Mouse (Mus musculus) midbrain, embryonic 15.5 days (tissue): Measurements from ENCODE around the gene Zfp64. TPM values are rescaled to one million over a fixed set of nuclear protein-coding genes. Genes with fewer than 3 reads are reported as not detected.

Experiments
- ATAC-seq: fragments of 200-750 bp; cut with Nextera tagmentation; replicated peaks from 2 replicates; pipeline ENCODE4 v1.8.0; 2017; ENCODE audit warnings: moderate TSS enrichment
- H3K27ac ChIP-seq: fragments of 300-500 bp; sonication (generic); 2 replicates; pipeline ENCODE4 v1.5.1; 2015; ENCODE audit warnings: mild to moderate bottlenecking, inconsistent platforms
- H3K27me3 ChIP-seq: fragments of 300-500 bp; sonication (generic); replicated peaks from 2 replicates; pipeline ENCODE4 v1.6.1; 2015; ENCODE audit warnings: inconsistent platforms
- H3K36me3 ChIP-seq: fragments of 300-500 bp; sonication (generic); replicated peaks from 2 replicates; pipeline ENCODE4 v1.6.1; 2015; ENCODE audit warnings: inconsistent platforms
- H3K4me1 ChIP-seq: fragments of 300-500 bp; sonication (generic); 2 replicates; pipeline ENCODE4 v1.6.1; 2015; ENCODE audit warnings: inconsistent platforms
- H3K4me2 ChIP-seq: fragments of 300-500 bp; sonication (generic); 2 replicates; pipeline ENCODE4 v1.6.1; 2015; ENCODE audit warnings: inconsistent platforms, mild to moderate bottlenecking, moderate library complexity
- H3K4me3 ChIP-seq: fragments of 300-500 bp; sonication (generic); 2 replicates; pipeline ENCODE4 v1.5.1; 2015; ENCODE audit warnings: mild to moderate bottlenecking, inconsistent platforms
- H3K9ac ChIP-seq: fragments of 300-500 bp; sonication (generic); 2 replicates; pipeline ENCODE4 v1.6.1; 2015; ENCODE audit warnings: mild to moderate bottlenecking, inconsistent platforms
- H3K9me3 ChIP-seq: fragments of 300-500 bp; sonication (generic); 2 replicates; pipeline ENCODE4 v1.6.1; 2016; ENCODE audit warnings: inconsistent platforms
- WGBS: fragments of 180-500 bp; shearing (Covaris S2); methylation state at CpG from one replicate; pipeline ENCODE4 v1.1.7; 2015; ENCODE audit warnings: mixed read lengths; 5-methylcytosine and 5-hydroxymethylcytosine counted together
- polyA plus RNA-seq: library from polyadenylated mRNA; unstranded; fragments of >200 nt; fragmentation: Nextera tagmentation; extraction: Ambion mirVana; gene quantifications from 2 replicates; pipeline ENCODE4 v1.2.1, GENCODE M21; 2015

The Zfp64 gene
- 44.5 and 46.9 TPM in 2 replicates for polyA plus RNA-seq

DNA sequence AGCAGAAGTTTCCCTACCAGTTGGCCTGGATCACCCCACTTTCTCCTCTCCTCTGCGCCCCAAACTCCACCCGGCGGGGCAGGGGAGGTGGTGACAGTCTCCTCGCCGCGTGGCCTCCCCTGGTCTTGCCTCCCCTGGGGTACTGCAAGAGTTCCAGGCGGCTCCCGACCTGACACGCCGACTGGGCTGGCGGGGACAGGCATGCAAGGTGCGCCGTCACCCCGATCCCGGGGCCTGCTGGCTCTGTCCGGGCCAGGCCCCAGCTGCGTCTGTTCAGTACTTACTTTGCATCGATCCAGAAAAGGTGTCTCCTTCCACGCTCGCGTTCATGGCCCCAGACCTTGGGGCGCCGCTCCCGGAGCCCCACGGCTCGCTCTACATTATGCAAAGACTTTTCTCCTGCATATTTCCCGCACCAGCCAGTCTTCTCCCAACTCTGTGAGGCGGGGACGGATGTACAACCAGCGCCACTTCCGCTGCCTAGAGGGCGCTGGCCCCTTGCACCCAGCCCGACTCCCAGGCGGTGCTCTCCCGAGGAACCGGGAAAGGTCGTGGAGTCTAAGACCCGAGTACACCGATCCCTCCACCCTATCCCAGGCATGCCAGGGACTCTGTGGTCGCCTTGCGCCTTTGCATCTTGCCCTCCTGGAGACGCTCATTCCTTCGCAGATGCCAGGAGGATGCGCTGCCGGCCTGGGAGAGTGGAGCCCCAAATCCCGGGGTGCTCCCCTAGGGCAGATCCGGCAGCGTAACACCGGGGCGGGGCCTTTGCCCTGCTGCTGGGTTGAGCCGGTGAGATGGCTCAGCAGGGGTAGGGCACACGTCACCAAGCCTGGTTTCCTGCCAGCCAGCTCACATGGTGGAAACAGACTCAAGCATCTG lies at the start of gene Zfp64:
Gene Zfp64, minus strand, starts transcription at position 753 of the 882 bp plus-strand sequence.
- no peaks in the 10 kb centered on the region for H3K27me3 ChIP-seq
- H3K36me3 ChIP-seq: peaks cover 2% of the 10 kb centered on the region
- peak within 1 kb of the TSS; percentile 88 for H3K4me3 ChIP-seq
- H3K4me2 ChIP-seq: peak within 1 kb of the TSS; percentile 97
- ATAC-seq: peak; percentile 91
- peaks cover 18% of the 10 kb centered on the region for H3K4me1 ChIP-seq
- peak within 1 kb of the TSS; percentile 83 for H3K27ac ChIP-seq
- under 1% methylated on average over 52 of the region's 52 CpGs for WGBS
- H3K9me3 ChIP-seq: no peaks in the 10 kb centered on the region
- peak within 1 kb of the TSS; percentile 88 for H3K9ac ChIP-seq

DNA sequence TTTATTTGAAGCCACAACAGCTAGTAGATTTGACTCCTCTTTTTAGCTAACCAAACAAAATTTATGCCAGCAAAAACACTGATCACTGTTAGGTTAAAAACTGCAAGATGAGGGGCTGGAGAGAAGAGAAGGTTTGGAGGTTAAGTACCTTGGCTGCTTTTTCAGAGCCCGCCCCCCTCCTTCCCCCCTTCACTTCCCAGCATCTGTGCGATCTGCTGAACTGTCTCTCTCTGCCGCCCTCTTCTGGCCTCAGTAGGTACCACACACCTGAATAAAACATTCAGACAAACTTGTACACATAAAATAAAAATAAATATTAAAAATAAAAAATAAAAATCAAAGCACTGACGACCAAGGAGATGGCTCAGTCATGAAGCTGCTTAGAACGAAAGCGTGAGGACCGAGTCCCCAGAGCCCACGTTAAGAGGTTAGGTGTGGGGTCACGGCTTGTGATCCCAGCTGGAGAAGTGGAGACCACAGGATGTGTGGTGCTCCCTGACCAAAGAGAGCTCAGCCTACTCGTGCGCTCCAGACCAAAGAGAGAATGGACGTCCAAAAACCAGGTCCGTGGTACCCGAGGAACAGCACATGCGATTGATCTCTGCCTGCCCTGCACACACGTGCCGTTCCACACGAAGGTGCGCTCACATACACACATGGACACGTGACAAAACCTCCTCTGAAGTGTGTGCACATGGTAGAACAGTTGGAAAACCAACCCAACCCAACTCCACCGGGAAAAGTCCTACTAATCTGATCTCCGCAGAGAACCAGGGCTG lies 37.4 kb upstream of the Zfp64 start:
- no peaks in the 10 kb centered on the region for H3K27me3 ChIP-seq
- H3K9ac ChIP-seq: no peak overlapping the region
- no peaks in the 10 kb centered on the region for H3K9me3 ChIP-seq
- peaks cover 10% of the 10 kb centered on the region for H3K4me1 ChIP-seq
- H3K4me3 ChIP-seq: no peak overlapping the region
- no peak overlapping the region for H3K27ac ChIP-seq
- no peak overlapping the region for H3K4me2 ChIP-seq
- no peaks in the 10 kb centered on the region for H3K36me3 ChIP-seq
- 74% methylated on average over 22 of the region's 22 CpGs for WGBS
- ATAC-seq: no peak

DNA sequence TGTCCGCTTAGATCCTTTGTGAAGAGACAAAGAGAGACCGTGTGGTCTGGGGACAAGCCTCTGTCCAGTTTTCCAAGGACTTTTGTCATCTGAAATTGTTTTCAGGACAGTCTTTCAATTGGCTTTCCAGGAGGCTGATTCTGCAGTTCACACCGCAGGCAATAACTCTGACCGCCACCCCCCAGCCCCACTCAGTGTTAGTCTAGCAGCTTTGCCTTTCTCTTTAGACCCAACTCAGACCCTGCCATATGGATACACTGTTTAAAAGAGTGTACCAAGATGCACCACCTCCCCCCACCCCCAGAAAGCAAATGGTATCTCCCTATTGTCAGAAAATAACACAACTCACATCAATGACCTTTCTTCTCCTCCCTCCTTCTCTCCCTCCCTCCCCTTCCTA lies 35.6 kb upstream of the Zfp64 start:
- no peak overlapping the region for H3K4me2 ChIP-seq
- WGBS: 43% methylated on average over 4 of the region's 4 CpGs

DNA sequence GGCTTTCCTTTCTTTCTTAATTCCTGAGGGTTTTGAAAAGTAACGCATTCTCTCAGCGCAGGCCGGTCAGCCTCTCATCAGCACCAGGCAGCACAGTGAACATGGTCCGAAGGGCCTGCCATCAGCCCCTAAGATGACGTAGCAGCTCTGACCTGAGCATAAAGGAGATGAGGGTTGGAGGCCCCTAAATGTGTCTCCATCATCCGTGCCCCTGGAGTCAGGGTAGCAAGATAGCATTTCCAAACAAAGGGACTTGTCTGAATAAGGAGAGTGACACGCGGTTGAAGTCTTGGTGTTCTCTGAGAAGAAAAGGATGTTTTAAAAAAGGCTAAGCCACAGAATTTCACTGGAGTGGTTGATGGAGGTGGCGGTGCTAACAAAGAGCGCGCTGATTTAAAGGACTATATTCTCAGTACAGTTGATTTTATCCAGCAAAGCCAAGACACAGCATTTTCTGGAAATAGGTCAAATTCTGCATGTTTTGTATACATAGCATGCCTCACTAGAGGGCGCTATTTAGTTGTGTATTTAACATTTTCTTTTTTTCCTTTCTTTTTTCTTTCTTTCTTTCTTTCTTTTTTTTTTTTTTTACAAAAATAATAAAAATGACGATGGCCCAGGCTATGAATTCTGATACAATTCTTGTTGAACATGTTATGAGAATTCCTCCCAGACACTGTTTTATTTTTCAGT lies 34.8 kb upstream of the Zfp64 start:
- Histone ChIP-seq H3K27ac (peak overlapping the region; percentile 47), H3K4me2 (no peak overlapping the region), H3K27me3 (no peaks in the 10 kb centered on the region), H3K9ac (no peak overlapping the region), H3K4me1 (peaks cover 10% of the 10 kb centered on the region), H3K4me3 (no peak overlapping the region), H3K36me3 (no peaks in the 10 kb centered on the region), H3K9me3 (no peaks in the 10 kb centered on the region)
- no peak for ATAC-seq
- WGBS: 52% methylated on average over 13 of the region's 13 CpGs

More for the DNA sequence above, 35.6 kb upstream of the Zfp64 start:
- H3K27me3 ChIP-seq: no peaks in the 10 kb centered on the region
- H3K9me3 ChIP-seq: no peaks in the 10 kb centered on the region
- no peak overlapping the region for H3K4me3 ChIP-seq
- H3K36me3 ChIP-seq: no peaks in the 10 kb centered on the region
- ATAC-seq: no peak
- H3K27ac ChIP-seq: 0 out of 2 replicates have a peak overlapping the region, but pooled peaks have one; percentile 45
- H3K9ac ChIP-seq: no peak overlapping the region
- peaks cover 10% of the 10 kb centered on the region for H3K4me1 ChIP-seq

DNA sequence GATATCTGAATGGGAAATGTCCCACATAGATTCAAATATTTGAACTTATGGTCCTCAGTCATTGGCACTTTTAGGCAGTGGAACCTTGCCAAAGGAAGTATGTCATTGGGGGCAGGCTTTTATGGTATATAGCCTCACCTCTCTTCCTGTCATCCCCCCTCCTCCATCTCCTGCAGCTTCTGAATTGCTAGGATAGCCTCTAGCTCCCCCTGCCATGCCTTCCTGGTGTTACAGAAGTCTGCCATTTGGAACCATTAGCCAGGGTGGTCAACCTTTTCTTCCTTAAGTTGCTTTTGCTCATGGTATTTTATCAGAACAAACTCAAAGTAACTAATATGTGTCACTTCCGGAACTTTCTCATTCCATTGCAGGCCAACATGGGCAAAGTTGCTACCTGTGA lies 32.7 kb upstream of the Zfp64 start:
- Histone ChIP-seq H3K9me3 (no peaks in the 10 kb centered on the region), H3K9ac (no peak overlapping the region), H3K36me3 (no peaks in the 10 kb centered on the region), H3K4me1 (peaks cover 10% of the 10 kb centered on the region), H3K4me2 (no peak overlapping the region), H3K27ac (no peak overlapping the region), H3K27me3 (no peaks in the 10 kb centered on the region), H3K4me3 (no peak overlapping the region)
- 97% methylated on average over 1 of the region's 1 CpGs for WGBS
- ATAC-seq: no peak

DNA sequence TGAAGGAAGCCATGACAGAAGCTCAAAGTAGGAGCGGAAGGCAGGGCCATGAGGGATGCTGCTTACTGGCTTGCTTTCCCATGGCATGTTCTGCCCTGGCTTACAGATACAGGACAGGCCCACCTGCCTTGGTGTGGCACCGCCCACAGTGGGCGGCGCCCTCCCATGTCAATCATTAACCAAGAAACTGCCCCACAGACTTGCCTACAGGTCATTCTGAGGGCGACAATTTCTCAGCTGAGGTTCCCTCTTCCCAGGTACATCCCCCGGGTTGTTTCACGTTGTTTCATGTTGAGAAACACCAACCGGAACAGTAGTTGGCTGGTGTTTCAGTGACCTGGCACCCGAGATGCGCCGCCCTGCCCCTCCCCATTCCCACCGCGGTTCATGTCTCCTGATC lies 32.0 kb upstream of the Zfp64 start:
- 79% methylated on average over 13 of the region's 13 CpGs for WGBS
- H3K4me3 ChIP-seq: no peak overlapping the region
- no peak overlapping the region for H3K27ac ChIP-seq
- no peak overlapping the region for H3K4me2 ChIP-seq
- H3K9ac ChIP-seq: no peak overlapping the region
- H3K36me3 ChIP-seq: no peaks in the 10 kb centered on the region
- no peaks in the 10 kb centered on the region for H3K9me3 ChIP-seq
- H3K4me1 ChIP-seq: peaks cover 10% of the 10 kb centered on the region
- ATAC-seq: no peak
- no peaks in the 10 kb centered on the region for H3K27me3 ChIP-seq

DNA sequence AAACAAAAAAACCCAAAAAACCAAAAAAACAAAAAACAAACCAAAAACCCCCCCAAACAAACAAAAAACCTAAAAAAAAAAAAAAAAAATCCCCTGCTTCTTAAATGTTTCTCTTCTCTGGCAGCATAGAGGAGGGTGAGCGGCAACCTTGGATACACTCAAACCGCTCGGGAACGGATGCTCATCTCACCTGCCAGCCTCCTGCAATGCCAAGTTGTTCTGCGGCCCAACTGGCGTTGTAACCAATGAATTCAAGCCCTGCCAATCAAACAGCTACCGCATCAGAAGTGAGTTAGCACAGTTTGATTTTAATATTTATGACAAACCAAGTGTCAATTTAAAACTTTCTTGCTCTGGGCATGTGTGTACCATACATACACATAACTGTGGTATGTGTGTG lies 26.6 kb upstream of the Zfp64 start:
- Histone ChIP-seq H3K4me2 (no peak overlapping the region), H3K27ac (no peak overlapping the region), H3K4me1 (0 out of 2 replicates have a peak, but pooled peaks cover 3% of the 10 kb centered on the region), H3K9ac (no peak overlapping the region), H3K9me3 (no peaks in the 10 kb centered on the region), H3K36me3 (no peaks in the 10 kb centered on the region), H3K4me3 (no peak overlapping the region), H3K27me3 (no peaks in the 10 kb centered on the region)
- ATAC-seq: no peak
- WGBS: 88% methylated on average over 7 of the region's 7 CpGs

DNA sequence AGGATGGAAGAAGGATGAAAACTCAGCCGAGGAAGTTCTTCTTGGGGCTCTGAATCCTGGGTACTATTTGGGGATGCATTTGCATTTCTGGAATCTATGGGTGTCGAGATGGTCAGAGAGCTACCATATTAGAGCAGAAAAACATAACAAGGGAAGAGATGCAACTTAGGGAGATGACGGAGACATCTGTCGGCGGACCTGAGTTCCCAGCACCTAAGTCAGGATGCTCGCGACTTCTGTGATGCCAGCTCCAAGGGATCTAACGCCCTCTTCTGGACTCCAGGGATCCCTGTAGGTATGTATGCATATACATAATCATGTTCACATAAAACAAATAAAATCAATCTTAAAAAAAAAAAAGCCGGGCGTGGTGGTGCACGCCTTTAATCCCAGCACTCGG lies 26.1 kb upstream of the Zfp64 start:
- Histone ChIP-seq H3K27ac (no peak overlapping the region), H3K4me1 (0 out of 2 replicates have a peak, but pooled peaks cover 3% of the 10 kb centered on the region), H3K4me3 (no peak overlapping the region), H3K9ac (no peak overlapping the region), H3K36me3 (no peaks in the 10 kb centered on the region), H3K9me3 (no peaks in the 10 kb centered on the region), H3K4me2 (0 out of 2 replicates have a peak overlapping the region, but pooled peaks have one; percentile 4), H3K27me3 (no peaks in the 10 kb centered on the region)
- no peak for ATAC-seq
- WGBS: 75% methylated on average over 12 of the region's 12 CpGs

DNA sequence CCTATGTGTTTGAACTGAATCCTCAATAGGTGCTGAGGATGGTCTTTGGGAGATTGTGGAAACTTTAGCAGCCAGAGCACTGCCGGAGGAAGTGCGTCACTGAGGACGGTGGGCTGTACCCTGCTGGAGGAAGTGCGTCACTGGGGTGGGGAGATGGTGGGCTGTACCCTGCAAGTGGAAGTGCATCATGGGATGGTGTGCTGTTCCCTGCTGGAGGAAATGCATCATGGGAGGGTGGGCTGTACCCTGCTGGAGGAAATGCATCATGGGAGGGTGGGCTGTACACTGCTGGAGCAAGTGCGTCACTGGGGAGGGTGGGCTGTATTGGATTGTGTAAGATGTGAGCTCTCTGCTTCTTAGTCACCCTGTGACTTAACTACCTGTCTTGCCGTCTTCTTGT lies 25.5 kb upstream of the Zfp64 start:
- 58% methylated on average over 6 of the region's 6 CpGs for WGBS
- no peak overlapping the region for H3K9ac ChIP-seq
- peak overlapping the region; percentile 4; the same call in 1 of the 2 replicates for H3K4me2 ChIP-seq
- no peaks in the 10 kb centered on the region for H3K9me3 ChIP-seq
- no peaks in the 10 kb centered on the region for H3K27me3 ChIP-seq
- H3K36me3 ChIP-seq: no peaks in the 10 kb centered on the region
- 0 out of 2 replicates have a peak, but pooled peaks cover 3% of the 10 kb centered on the region for H3K4me1 ChIP-seq
- no peak overlapping the region for H3K4me3 ChIP-seq
- no peak overlapping the region for H3K27ac ChIP-seq
- ATAC-seq: peak; percentile 94

DNA sequence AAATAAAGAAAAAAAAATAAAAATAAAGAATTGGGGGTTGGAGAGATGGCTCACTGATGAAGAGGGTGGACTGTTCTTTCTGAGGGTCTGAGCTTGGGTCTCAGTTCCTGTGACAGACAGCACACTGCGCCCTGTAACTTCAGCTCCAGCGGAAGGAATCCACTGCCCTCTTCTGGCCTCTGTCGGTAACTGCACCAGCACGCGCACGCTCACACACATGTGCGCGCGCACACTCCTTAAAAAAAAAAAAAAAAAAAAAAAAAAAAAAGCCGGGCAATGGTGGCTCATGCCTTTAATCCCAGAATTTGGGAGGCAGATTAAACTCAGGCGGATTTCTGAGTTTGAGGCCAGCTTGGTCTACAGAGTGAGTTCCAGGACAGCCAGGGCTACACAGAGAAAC lies 24.4 kb upstream of the Zfp64 start:
- ATAC-seq: no peak
- no peaks in the 10 kb centered on the region for H3K9me3 ChIP-seq
- H3K9ac ChIP-seq: no peak overlapping the region
- no peak overlapping the region for H3K27ac ChIP-seq
- no peak overlapping the region for H3K4me2 ChIP-seq
- H3K4me1 ChIP-seq: 0 out of 2 replicates have a peak, but pooled peaks cover 3% of the 10 kb centered on the region
- no peak overlapping the region for H3K4me3 ChIP-seq
- no peaks in the 10 kb centered on the region for H3K27me3 ChIP-seq
- H3K36me3 ChIP-seq: no peaks in the 10 kb centered on the region
- 51% methylated on average over 11 of the region's 11 CpGs for WGBS

DNA sequence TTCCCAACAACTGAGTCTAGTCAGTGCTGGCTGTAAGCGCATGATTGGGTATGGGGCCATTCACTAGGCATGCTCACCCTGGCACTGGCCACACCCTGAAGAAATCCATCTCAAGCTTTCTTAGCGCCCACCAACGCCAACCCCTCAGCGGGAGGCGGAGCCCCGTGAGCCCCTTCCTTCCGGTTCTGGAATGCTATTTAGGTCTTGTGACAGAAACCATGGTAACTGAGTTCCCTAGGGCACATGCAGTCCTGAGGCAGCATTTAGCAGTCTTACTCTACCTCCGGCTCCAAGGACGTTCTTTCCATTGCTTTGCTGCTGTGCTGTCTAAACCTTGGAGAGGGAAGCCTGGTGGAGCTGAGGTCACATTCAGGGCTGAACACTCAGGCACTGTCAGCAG lies 22.6 kb upstream of the Zfp64 start:
- no peak overlapping the region for H3K9ac ChIP-seq
- 53% methylated on average over 9 of the region's 9 CpGs for WGBS
- no peaks in the 10 kb centered on the region for H3K36me3 ChIP-seq
- 0 out of 2 replicates have a peak, but pooled peaks cover 3% of the 10 kb centered on the region for H3K4me1 ChIP-seq
- H3K27me3 ChIP-seq: no peaks in the 10 kb centered on the region
- H3K4me3 ChIP-seq: no peak overlapping the region
- no peaks in the 10 kb centered on the region for H3K9me3 ChIP-seq
- no peak overlapping the region for H3K4me2 ChIP-seq
- H3K27ac ChIP-seq: no peak overlapping the region
- no peak for ATAC-seq

DNA sequence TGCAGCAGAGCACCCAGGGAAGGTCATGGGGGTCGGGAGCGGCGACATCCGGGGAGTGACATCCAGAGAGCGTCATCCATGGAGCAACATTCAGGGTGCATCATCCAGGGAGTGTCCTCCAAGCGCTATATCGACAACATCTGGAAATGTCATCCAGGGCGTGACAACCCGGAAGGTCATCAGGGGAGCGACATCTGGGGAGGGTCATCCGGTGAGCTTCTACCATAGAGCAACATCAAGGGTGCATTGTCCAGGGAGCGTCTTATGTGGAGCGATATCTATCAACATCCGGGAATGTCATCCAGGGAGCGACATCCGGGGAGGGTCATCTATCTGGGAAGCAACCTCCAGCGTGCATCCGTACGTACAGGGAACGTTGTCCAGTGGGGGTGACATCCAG lies 14.7 kb upstream of the Zfp64 start:
- Histone ChIP-seq H3K4me3 (no peak overlapping the region), H3K4me1 (no peaks in the 10 kb centered on the region), H3K27ac (no peak overlapping the region), H3K27me3 (no peaks in the 10 kb centered on the region), H3K4me2 (no peak overlapping the region), H3K9me3 (peaks cover 7% of the 10 kb centered on the region; the same call in 1 of the 2 replicates), H3K9ac (no peak overlapping the region), H3K36me3 (no peaks in the 10 kb centered on the region)
- 95% methylated on average over 20 of the region's 20 CpGs for WGBS
- ATAC-seq: no peak
